Mouse (Mus musculus) myocyte (in vitro differentiated cells): ENCODE measurements around the gene Stk10.

Experiments
- CEBPB ChIP-seq: IDR thresholded peaks from 2 replicates; pipeline ENCODE4 v1.6.1; 2011; ENCODE audit warnings: mild to moderate bottlenecking, moderate library complexity; ENCODE audit not compliant: poor library complexity, insufficient read depth, severe bottlenecking
- E2F4 ChIP-seq: IDR thresholded peaks from one replicate; pipeline ENCODE4 v1.6.1; 2011; ENCODE audit warnings: mild to moderate bottlenecking, control low read depth, moderate library complexity; ENCODE audit not compliant: insufficient read depth
- MAX ChIP-seq: IDR thresholded peaks from one replicate; pipeline ENCODE4 v1.6.1; 2011; ENCODE audit warnings: low read depth, mild to moderate bottlenecking, control low read depth
- MYOG ChIP-seq, 3 experiments: IDR thresholded peaks; one replicate each; pipeline ENCODE4 v1.6.1; 2011; ENCODE audit warnings: control low read depth in 2 of 3, low read depth in 2 of 3, mild to moderate bottlenecking in 2 of 3; ENCODE audit not compliant: insufficient read length in 2 of 3, control insufficient read depth in 1 of 3, insufficient read depth in 1 of 3
- POLR2A ChIP-seq: IDR thresholded peaks from one replicate; pipeline ENCODE4 v1.6.1; 2011; ENCODE audit warnings: low read depth, mild to moderate bottlenecking, control low read depth, moderate library complexity; ENCODE audit not compliant: insufficient read length
- POLR2AphosphoS2 ChIP-seq: IDR thresholded peaks from one replicate; pipeline ENCODE4 v1.6.1; 2011; ENCODE audit warnings: low read depth, control low read depth; ENCODE audit not compliant: insufficient read length
- REST ChIP-seq: IDR thresholded peaks from one replicate; pipeline ENCODE4 v1.6.1; 2011; ENCODE audit warnings: mild to moderate bottlenecking, control low read depth, moderate library complexity; ENCODE audit not compliant: insufficient read depth, insufficient read length
- SRF ChIP-seq: IDR thresholded peaks from one replicate; pipeline ENCODE4 v1.6.1; 2011; ENCODE audit warnings: low read depth; ENCODE audit not compliant: control insufficient read depth, insufficient read length
- TCF12 ChIP-seq: IDR thresholded peaks from one replicate; pipeline ENCODE4 v1.6.1; 2011; ENCODE audit warnings: mild to moderate bottlenecking, control low read depth; ENCODE audit not compliant: poor library complexity, insufficient read depth, severe bottlenecking
- USF1 ChIP-seq: IDR thresholded peaks from one replicate; pipeline ENCODE4 v1.6.1; 2011; ENCODE audit warnings: low read depth, mild to moderate bottlenecking, control low read depth, moderate library complexity

GRCm38 (mm10) chr11:32587191-32588089, 54.3 kb downstream of the Stk10 start:
- TF ChIP-seq POLR2A = no peak
- TF ChIP-seq SRF = no peak
- no peak for TF ChIP-seq MAX
- TF ChIP-seq USF1 = no peak
- TF ChIP-seq CEBPB = no peak
- TF ChIP-seq E2F4 = no peak
- no peak for TF ChIP-seq TCF12
- TF ChIP-seq POLR2AphosphoS2 = no peak
- TF ChIP-seq MYOG (IDR thresholded peaks at IDR 0.05; ENCODE audit: control insufficient read depth in 1 of 3, insufficient read depth in 1 of 3, insufficient read length in 2 of 3, low read depth in 2 of 3) = no peak
- TF ChIP-seq REST = no peak
